Mouse (Mus musculus) yolk sac, embryonic 10.5 days (tissue): ENCODE data around the gene Frs2.
A peak's percentile ranks its signal among the peaks of the same experiment; 100 is the strongest.

Experiments used
- DNase-seq: peaks from one replicate; pipeline ENCODE4 v3.0.0-alpha.2; 2017; ENCODE audit warnings: low spot score

Frs2 gene

GRCm38 (mm10) chr10:117106244-117106643 is 42.1 kb downstream of the Frs2 start:
- peak; percentile 49 for DNase-seq

GRCm38 (mm10) chr10:117105015-117105414 is 43.3 kb downstream of the Frs2 start:
- no peak for DNase-seq

GRCm38 (mm10) chr10:117103854-117104598 is 44.3 kb downstream of the Frs2 start:
- peak; percentile 59 for DNase-seq

- DNase-seq, result no peak
Measured at GRCm38 (mm10) chr10:117100175-117100574, 48.2 kb downstream of the Frs2 start.

GRCm38 (mm10) chr10:117097116-117097698 is 51.1 kb downstream of the Frs2 start:
- DNase-seq, result no peak

- no peak for DNase-seq
Measured at GRCm38 (mm10) chr10:117096096-117096495, 52.2 kb downstream of the Frs2 start.

GRCm38 (mm10) chr10:117094504-117095329 is 53.6 kb downstream of the Frs2 start:
- no peak for DNase-seq

GRCm38 (mm10) chr10:117089628-117090027 is 58.7 kb downstream of the Frs2 start:
- DNase-seq, result no peak

GRCm38 (mm10) chr10:117081914-117082359 is 66.4 kb downstream of the Frs2 start:
- no peak for DNase-seq

GRCm38 (mm10) chr10:117081326-117081725 is 67.0 kb downstream of the Frs2 start:
- DNase-seq, result no peak

- DNase-seq, result no peak
Measured at GRCm38 (mm10) chr10:117078284-117078683, 70.0 kb downstream of the Frs2 start.

GRCm38 (mm10) chr10:117073176-117073575 is 75.2 kb downstream of the Frs2 start:
- DNase-seq, result no peak

GRCm38 (mm10) chr10:117072191-117072888 is 76.0 kb downstream of the Frs2 start:
- DNase-seq, result no peak

- DNase-seq, result no peak
Measured at GRCm38 (mm10) chr10:117069109-117069508, 79.2 kb downstream of the Frs2 start.

- no peak for DNase-seq
Measured at GRCm38 (mm10) chr10:117064076-117064475, 84.3 kb downstream of the Frs2 start.

- DNase-seq, result peak; percentile 99
Measured at GRCm38 (mm10) chr10:117063254-117064021, 84.9 kb downstream of the Frs2 start, which contains the start of gene Cct2. Gene Cct2, minus strand, starts transcription at chr10:117063814.

GRCm38 (mm10) chr10:117062894-117063253 is 85.5 kb downstream of the Frs2 start:
- DNase-seq, result peak; percentile 24

- no peak for DNase-seq
Measured at GRCm38 (mm10) chr10:117055668-117056067, 92.7 kb downstream of the Frs2 start.

- DNase-seq, result no peak
Measured at GRCm38 (mm10) chr10:117049961-117050597, 98.3 kb downstream of the Frs2 start.

- DNase-seq, result no peak
Measured at GRCm38 (mm10) chr10:117049253-117049652, 99.1 kb downstream of the Frs2 start.
